Mouse (Mus musculus) right cerebral cortex, postnatal 36 days (tissue): ENCODE measurements around the gene Cfb.
"Not testable (repeated sequence)": the region's sequence is repeated elsewhere in the genome, so short reads cannot be mapped to it uniquely, and the experiment has no call there.

ENCODE experiments used
- DNase-seq, 2 experiments: peaks; one replicate each; pipeline ENCODE4 v3.0.0; 2022; ENCODE audit warnings: low spot score in 2 of 2, mixed read lengths in 1 of 2

Gene Cfb

GRCm38 (mm10) chr17:34862416-34863081 is at the start of gene Cfb:
Gene Cfb (minus strand): TSS chr17:34862518.
- DNase-seq, result no peak

- DNase-seq, result no peak
These were observed 49.6 kb upstream of the Cfb start for GRCm38 (mm10) chr17:34911945-34912351.

- DNase-seq, result no peak
These were observed 48.7 kb upstream of the Cfb start for GRCm38 (mm10) chr17:34910982-34911381.

GRCm38 (mm10) chr17:34902895-34903294 is 40.6 kb upstream of the Cfb start:
- no peak for DNase-seq

- DNase-seq, result not testable (repeated sequence)
These were observed 39.6 kb upstream of the Cfb start for GRCm38 (mm10) chr17:34901948-34902347.

GRCm38 (mm10) chr17:34900826-34901225 is 38.5 kb upstream of the Cfb start:
- not testable (repeated sequence) for DNase-seq

GRCm38 (mm10) chr17:34899890-34900243 is 37.5 kb upstream of the Cfb start:
- no peak for DNase-seq

- no peak for DNase-seq
These were observed 37.0 kb upstream of the Cfb start for GRCm38 (mm10) chr17:34899053-34899889.

GRCm38 (mm10) chr17:34898706-34899052 is 36.4 kb upstream of the Cfb start:
- DNase-seq, result no peak

GRCm38 (mm10) chr17:34898160-34898586 is 35.9 kb upstream of the Cfb start, which contains the start of the genes C2 and Ehmt2:
Gene C2 (minus strand): TSS chr17:34898265.
Gene Ehmt2 (plus strand): TSS chr17:34898469.
- peak; percentile 68 to 72 for DNase-seq

- peak; percentile 46 to 51 for DNase-seq
These were observed 35.2 kb upstream of the Cfb start for GRCm38 (mm10) chr17:34897373-34898159.

GRCm38 (mm10) chr17:34896366-34896765 is 34.0 kb upstream of the Cfb start:
- DNase-seq, result no peak

- no peak for DNase-seq
These were observed 33.4 kb upstream of the Cfb start for GRCm38 (mm10) chr17:34895724-34896123.

GRCm38 (mm10) chr17:34894801-34895530 is 32.6 kb upstream of the Cfb start:
- DNase-seq, result no peak

GRCm38 (mm10) chr17:34894074-34894597 is 31.8 kb upstream of the Cfb start:
- DNase-seq, result peak; percentile 84 to 87

GRCm38 (mm10) chr17:34893072-34893824 is 30.9 kb upstream of the Cfb start:
- DNase-seq, result no peak

GRCm38 (mm10) chr17:34891377-34891776 is 29.1 kb upstream of the Cfb start:
- DNase-seq, result no peak

- DNase-seq, result no peak
These were observed 27.9 kb upstream of the Cfb start for GRCm38 (mm10) chr17:34890074-34890743.

- no peak for DNase-seq
These were observed 25.6 kb upstream of the Cfb start for GRCm38 (mm10) chr17:34887942-34888341.

- no peak for DNase-seq
These were observed 23.3 kb upstream of the Cfb start for GRCm38 (mm10) chr17:34885615-34886014.
